Mouse (Mus musculus) gastrocnemius, postnatal 25 days (tissue): Measurements from ENCODE around the gene Sebox. TPM values are rescaled to one million over a fixed set of nuclear protein-coding genes. Genes with fewer than 3 reads are reported as not detected.
A peak's percentile ranks its signal among the peaks of the same experiment; 100 is the strongest.
"Not testable (repeated sequence)": the region's sequence is repeated elsewhere in the genome, so short reads cannot be mapped to it uniquely, and the experiment has no call there.

ENCODE experiments used
- DNase-seq: peaks from one replicate; pipeline ENCODE4 v3.0.0; 2022
- total RNA-seq, 2 experiments: library from RNA; stranded (reverse); gene quantifications; 1 replicate in 1 of 2; 2 replicates in 1 of 2; pipeline ENCODE4 v1.2.3; 2021

Gene Sebox
- total RNA-seq, 2 experiments from 2014 or later = not detected

- peak; percentile 91 for DNase-seq
Measured at GRCm38 (mm10) chr11:78497544-78498522, 5.4 kb upstream of the Sebox start, which contains the start of gene Sarm1. TSS of gene Sarm1 (minus strand) at chr11:78497754.

GRCm38 (mm10) chr11:78499004-78499403, 4.2 kb upstream of the Sebox start, which contains the start of gene Vtn:
TSS of gene Vtn (plus strand) at chr11:78499091.
- peak; percentile 72 for DNase-seq

DNA sequence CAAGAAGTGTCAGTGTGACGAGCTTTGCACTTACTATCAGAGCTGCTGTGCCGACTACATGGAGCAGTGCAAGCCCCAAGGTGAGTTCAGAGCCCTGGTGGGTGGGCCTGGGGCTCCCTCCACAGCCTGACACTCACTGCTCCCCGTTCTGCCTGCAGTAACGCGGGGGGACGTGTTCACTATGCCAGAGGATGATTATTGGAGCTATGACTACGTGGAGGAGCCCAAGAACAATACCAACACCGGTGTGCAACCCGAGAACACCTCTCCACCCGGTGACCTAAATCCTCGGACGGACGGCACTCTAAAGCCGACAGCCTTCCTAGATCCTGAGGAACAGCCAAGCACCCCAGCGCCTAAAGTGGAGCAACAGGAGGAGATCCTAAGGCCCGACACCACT, 3.7 kb upstream of the Sebox start:
- DNase-seq = no peak

- DNase-seq = no peak
Measured at GRCm38 (mm10) chr11:78500623-78501202, 2.5 kb upstream of the Sebox start.

GRCm38 (mm10) chr11:78501529-78501928, 1.7 kb upstream of the Sebox start:
- DNase-seq = no peak

DNA sequence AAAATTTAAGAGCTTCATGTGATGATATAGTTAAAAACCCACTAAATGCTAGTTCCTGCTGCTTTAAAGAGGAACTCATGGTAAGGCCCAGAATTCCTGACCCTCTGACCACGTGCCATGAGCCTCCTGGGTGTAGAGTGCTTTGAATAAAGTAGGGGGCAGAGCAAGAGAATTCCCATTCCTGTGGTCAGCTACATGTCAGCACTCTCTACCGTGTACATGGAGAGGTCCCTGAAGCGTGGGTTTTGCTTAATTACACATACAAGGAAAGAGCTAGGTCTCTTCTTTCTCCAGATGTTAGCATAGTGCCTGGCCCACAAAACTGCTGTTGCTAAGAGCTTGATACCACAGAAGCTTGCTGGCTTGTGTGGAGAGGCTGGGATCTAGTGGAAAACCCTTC, 2.2 kb downstream of the Sebox start:
- DNase-seq = no peak

GRCm38 (mm10) chr11:78509148-78509547, 5.9 kb downstream of the Sebox start:
- no peak for DNase-seq

GRCm38 (mm10) chr11:78512025-78512957, 9.0 kb downstream of the Sebox start, which contains the start of the genes Tmem199 and Poldip2:
TSS of gene Tmem199 (minus strand) at chr11:78512172.
TSS of gene Poldip2 (plus strand) at chr11:78512193.
- DNase-seq = peak; percentile 91

- no peak for DNase-seq
Measured at GRCm38 (mm10) chr11:78513106-78513790, 10.0 kb downstream of the Sebox start.

DNA sequence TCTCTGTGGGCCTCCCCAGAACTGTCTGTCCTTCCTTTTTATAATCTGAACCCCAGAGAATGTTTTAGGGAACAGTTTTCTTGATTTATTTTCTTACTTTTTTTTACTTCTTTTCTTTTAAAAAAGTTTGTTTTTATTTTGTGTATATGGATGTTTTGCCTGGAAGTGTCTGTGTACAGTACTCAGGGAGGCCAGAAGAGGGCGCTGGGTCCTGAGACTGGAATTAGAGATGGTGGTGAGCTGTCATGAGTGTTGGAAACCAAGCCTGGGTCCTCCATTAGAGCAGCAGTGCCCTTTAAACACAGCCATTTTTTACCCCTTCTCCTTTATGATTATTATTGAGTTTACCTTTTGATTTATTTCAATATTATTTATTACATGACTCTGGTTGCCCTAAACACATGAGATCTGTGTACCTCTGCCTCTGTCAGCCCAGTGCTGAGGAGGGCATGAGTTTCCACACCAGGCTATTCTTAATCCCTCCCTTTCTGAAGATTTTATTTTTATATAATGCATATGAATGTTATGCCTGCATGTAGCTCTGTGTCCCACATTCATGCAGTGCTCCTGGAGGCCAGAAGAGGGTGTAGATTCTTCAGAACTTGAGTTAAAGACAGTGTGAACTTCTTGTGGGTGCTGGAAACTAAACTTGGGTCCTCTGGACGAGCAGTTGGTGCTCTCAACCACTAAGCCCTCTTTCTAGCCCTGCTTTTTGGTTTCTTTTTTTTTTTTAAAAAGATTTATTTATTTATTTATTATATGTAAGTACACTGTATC, 12.5 kb downstream of the Sebox start:
- no peak for DNase-seq

- DNase-seq = no peak
Measured at GRCm38 (mm10) chr11:78518931-78519330, 15.7 kb downstream of the Sebox start.

- DNase-seq = peak; percentile 18
Measured at GRCm38 (mm10) chr11:78521880-78522279, 18.6 kb downstream of the Sebox start.

- no peak for DNase-seq
Measured at GRCm38 (mm10) chr11:78522481-78522997, 19.3 kb downstream of the Sebox start.

DNA sequence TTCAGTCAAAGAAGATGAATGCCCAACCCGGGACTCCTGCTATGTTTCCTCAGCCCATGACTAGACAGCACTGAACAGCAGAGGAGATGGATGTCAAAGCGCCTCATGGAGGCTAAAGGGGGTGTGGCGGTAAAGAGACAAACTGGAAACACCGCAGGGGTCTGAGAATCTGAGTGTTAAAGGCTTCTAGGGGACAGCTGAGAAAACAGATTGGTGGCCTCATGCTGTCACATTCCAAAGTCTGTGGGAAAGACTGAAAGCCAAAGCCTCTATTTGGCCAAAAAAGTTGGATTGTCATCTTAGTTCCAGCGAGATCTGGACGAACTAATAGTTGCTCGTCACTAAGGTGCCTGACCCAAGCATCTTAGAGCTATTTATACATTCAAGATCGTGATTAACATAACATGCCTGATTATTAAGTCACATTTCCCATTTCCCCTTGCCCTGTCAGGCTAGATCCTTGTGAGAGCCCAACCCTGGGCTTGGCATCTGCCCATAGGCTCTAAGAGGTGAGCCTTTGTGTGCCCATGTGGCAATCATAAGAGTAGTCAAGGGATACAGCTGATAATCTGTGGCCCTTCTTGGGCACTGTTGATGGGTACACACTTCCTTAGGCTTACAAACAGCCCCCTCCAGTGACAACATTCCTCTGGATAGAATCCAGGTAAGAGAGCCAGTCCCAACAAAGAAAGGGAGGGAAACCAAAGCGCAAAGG, 20.2 kb downstream of the Sebox start:
- no peak for DNase-seq

GRCm38 (mm10) chr11:78524838-78525237, 21.6 kb downstream of the Sebox start:
- no peak for DNase-seq

GRCm38 (mm10) chr11:78528714-78529113, 25.5 kb downstream of the Sebox start:
- DNase-seq = no peak

GRCm38 (mm10) chr11:78530001-78530400, 26.8 kb downstream of the Sebox start:
- DNase-seq = no peak

DNA sequence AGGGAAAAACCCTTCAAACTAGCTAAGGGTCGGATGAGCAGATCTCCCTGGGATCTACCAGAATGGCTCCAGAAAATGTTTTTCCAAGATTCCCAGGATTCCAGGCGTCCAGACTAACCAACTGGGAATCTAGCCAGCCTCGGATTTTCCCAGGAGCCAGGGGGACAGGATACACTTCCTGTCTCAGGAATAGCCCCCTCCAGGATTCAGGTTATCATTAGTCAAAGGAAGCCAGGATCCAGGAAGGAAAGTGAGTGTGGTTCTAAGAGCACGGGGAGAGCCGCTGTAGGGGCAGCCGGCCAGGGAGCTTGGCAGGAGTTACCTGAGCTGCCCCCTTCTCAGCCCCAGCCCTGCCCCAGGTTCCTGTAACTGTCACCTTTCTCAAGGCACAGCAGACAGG, 27.8 kb downstream of the Sebox start:
- peak; percentile 35 for DNase-seq

- DNase-seq = not testable (repeated sequence)
Measured at GRCm38 (mm10) chr11:78531515-78531914, 28.3 kb downstream of the Sebox start.

DNA sequence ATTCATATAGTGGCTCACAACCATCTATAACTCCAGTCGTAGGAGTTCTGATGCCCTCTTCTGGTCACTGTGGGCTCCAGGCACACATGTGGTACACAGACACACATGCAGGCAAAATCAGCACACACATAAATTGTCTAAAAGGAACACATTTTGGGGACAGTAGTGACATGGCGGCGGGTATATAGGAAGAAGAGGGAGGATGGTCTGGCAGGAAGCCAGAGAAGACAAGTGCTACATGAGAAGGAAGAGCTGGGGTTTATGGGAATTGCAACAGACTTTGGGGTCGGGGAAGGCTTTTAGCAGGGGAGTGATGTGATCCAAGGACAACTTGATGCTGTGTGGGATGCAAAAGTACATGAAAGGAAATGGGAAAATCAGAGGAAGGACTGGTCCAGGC, 31.3 kb downstream of the Sebox start:
- no peak for DNase-seq
